9 mouse cellular contexts compared by ENCODE assay signal in genomic region chr1:92744528-92745241, GRCm38 (mm10).
DNase-seq lines count a peak whose midpoint lies in the region; ATAC-seq and TF ChIP-seq lines count a peak whose summit lies in the region.
"Had no signal": no experiment of that assay in that cellular context is flagged by ENCODE, and none has a peak within 500 bp of the region (broad histone marks: within the 10 kb centered on the region; RNA-seq: fewer than 3 reads in every experiment).

No protein-coding gene starts in this region.

- H3K4me3 ChIP-seq in hindbrain, embryonic 15.5 days, result no peak overlapping the region
- no peak overlapping the region for H3K4me3 ChIP-seq in hindbrain, embryonic 12.5 days
- no peak overlapping the region for H3K4me3 ChIP-seq in embryonic facial prominence, embryonic 15.5 days (replicated peaks)
- no peak overlapping the region for H3K4me3 ChIP-seq in kidney, postnatal 0 days (replicated peaks; ENCODE audit: low read depth, low read length)

- TF ChIP-seq CTCF in kidney, postnatal 0 days (IDR thresholded peaks at IDR 0.05; ENCODE audit: low read depth), result no peak

- H3K36me3 ChIP-seq in hindbrain, embryonic 15.5 days, result no peaks in the 10 kb centered on the region
- H3K36me3 ChIP-seq in hindbrain, embryonic 12.5 days, result no peaks in the 10 kb centered on the region
- H3K36me3 ChIP-seq in embryonic facial prominence, embryonic 15.5 days, result no peaks in the 10 kb centered on the region
- no peaks in the 10 kb centered on the region for H3K36me3 ChIP-seq in kidney, postnatal 0 days (ENCODE audit: insufficient read depth, low read length)
- H3K36me3 ChIP-seq: G1E had no signal

- H3K27ac ChIP-seq in hindbrain, embryonic 15.5 days (replicated peaks), result peak overlapping the region; percentile 10
- no peak overlapping the region for H3K27ac ChIP-seq in hindbrain, embryonic 12.5 days
- no peak overlapping the region for H3K27ac ChIP-seq in embryonic facial prominence, embryonic 15.5 days (replicated peaks)
- no peak overlapping the region for H3K27ac ChIP-seq in kidney, postnatal 0 days

- no peaks in the 10 kb centered on the region for H3K27me3 ChIP-seq in hindbrain, embryonic 15.5 days
- no peaks in the 10 kb centered on the region for H3K27me3 ChIP-seq in hindbrain, embryonic 12.5 days
- no peaks in the 10 kb centered on the region; the same call in 1 of the 2 replicates for H3K27me3 ChIP-seq in embryonic facial prominence, embryonic 15.5 days
- H3K27me3 ChIP-seq in kidney, postnatal 0 days (ENCODE audit: insufficient read depth, low read length), result no peaks in the 10 kb centered on the region

- no peak overlapping the region for H3K4me2 ChIP-seq in hindbrain, embryonic 15.5 days
- H3K4me2 ChIP-seq in hindbrain, embryonic 12.5 days (replicated peaks), result no peak overlapping the region
- no peak overlapping the region for H3K4me2 ChIP-seq in embryonic facial prominence, embryonic 15.5 days (replicated peaks)
- H3K4me2 ChIP-seq in kidney, postnatal 0 days (ENCODE audit: low read length), result no peak overlapping the region

- 50% methylated on average over 9 of the region's 9 CpGs for WGBS in hindbrain, embryonic 15.5 days
- 73% methylated on average over 9 of the region's 9 CpGs for WGBS in hindbrain, embryonic 12.5 days
- 48% methylated on average over 9 of the region's 9 CpGs for WGBS in embryonic facial prominence, embryonic 15.5 days
- 15% methylated on average over 9 of the region's 9 CpGs for WGBS in kidney, postnatal 0 days

- DNase-seq in NIH3T3 (ENCODE audit: low read depth), result peak; percentile 44
- DNase-seq in kidney, postnatal 0 days (ENCODE audit: low spot score), result peak; percentile 39
- no peak for DNase-seq in yolk sac, embryonic 10.5 days (ENCODE audit: low spot score)
- DNase-seq in thymus, postnatal 0 days (ENCODE audit: low spot score), result no peak
- DNase-seq in spleen, postnatal 36 days (ENCODE audit: low spot score in 2 of 2), result no peak

- H3K4me1 ChIP-seq in hindbrain, embryonic 15.5 days (replicated peaks), result peaks cover 10% of the 10 kb centered on the region
- H3K4me1 ChIP-seq in hindbrain, embryonic 12.5 days, result 0 out of 2 replicates have a peak, but pooled peaks cover 4% of the 10 kb centered on the region
- H3K4me1 ChIP-seq in embryonic facial prominence, embryonic 15.5 days, result peaks cover 17% of the 10 kb centered on the region; the same call in 1 of the 2 replicates
- 0 out of 2 replicates have a peak, but pooled peaks cover 4% of the 10 kb centered on the region for H3K4me1 ChIP-seq in kidney, postnatal 0 days (replicated peaks; ENCODE audit: insufficient read depth, low read length)

- no peak overlapping the region for H3K9ac ChIP-seq in hindbrain, embryonic 15.5 days
- no peak overlapping the region for H3K9ac ChIP-seq in hindbrain, embryonic 12.5 days
- no peak overlapping the region for H3K9ac ChIP-seq in embryonic facial prominence, embryonic 15.5 days
- H3K9ac ChIP-seq in kidney, postnatal 0 days (ENCODE audit: low read depth, low read length), result no peak overlapping the region

- ATAC-seq in hindbrain, embryonic 15.5 days (ENCODE audit: low FRiP score, low read depth), result peak; percentile 54; the same call in 1 of the 2 replicates
- no peak for ATAC-seq in hindbrain, embryonic 12.5 days (ENCODE audit: low FRiP score)
- peak; percentile 54; the same call in 1 of the 2 replicates for ATAC-seq in embryonic facial prominence, embryonic 15.5 days (ENCODE audit: insufficient number of reproducible peaks, low FRiP score, low TSS enrichment, low read depth)
- no peak for ATAC-seq in kidney, postnatal 0 days (replicated peaks; ENCODE audit: low FRiP score, low read depth)

- H3K9me3 ChIP-seq in hindbrain, embryonic 15.5 days, result no peaks in the 10 kb centered on the region
- no peaks in the 10 kb centered on the region for H3K9me3 ChIP-seq in hindbrain, embryonic 12.5 days (replicated peaks)
- H3K9me3 ChIP-seq in embryonic facial prominence, embryonic 15.5 days (replicated peaks), result no peaks in the 10 kb centered on the region
- H3K9me3 ChIP-seq in kidney, postnatal 0 days (replicated peaks; ENCODE audit: low read length), result no peaks in the 10 kb centered on the region
- H3K9me3 ChIP-seq: G1E had no signal

Comparison
In these comparisons a context has a peak if more than half of its experiments do, and no peak if none do; other contexts are left out.
1. ATAC-seq: peak in hindbrain, embryonic 15.5 days (single experiment) and embryonic facial prominence, embryonic 15.5 days (single experiment); none in hindbrain, embryonic 12.5 days (single experiment) and kidney, postnatal 0 days (single experiment).
2. DNase-seq: peak in NIH3T3 (single experiment) and kidney, postnatal 0 days (single experiment); none in yolk sac, embryonic 10.5 days (single experiment), thymus, postnatal 0 days (single experiment) and spleen, postnatal 36 days (0 of 2).